Mouse (Mus musculus) forebrain, embryonic 11.5 days (tissue): ENCODE results near the gene Dkkl1. TPM values are rescaled to one million over a fixed set of nuclear protein-coding genes. Genes with fewer than 3 reads are reported as not detected.
A peak's percentile ranks its signal among the peaks of the same experiment; 100 is the strongest.

Source experiments
- ATAC-seq: fragments of 200-750 bp; cut with Nextera tagmentation; replicated peaks from 2 replicates; pipeline ENCODE4 v1.8.0; 2017; ENCODE audit warnings: moderate TSS enrichment; ENCODE audit not compliant: low FRiP score
- DNase-seq: peaks from one replicate; pipeline ENCODE4 v3.0.0-alpha.2; 2017; ENCODE audit warnings: low spot score
- H3K27ac ChIP-seq: fragments of 300-500 bp; sonication (generic); 2 replicates; pipeline ENCODE4 v1.5.1; 2014; ENCODE audit warnings: low read depth, low read length
- H3K27me3 ChIP-seq: fragments of 300-500 bp; sonication (generic); 2 replicates; pipeline ENCODE4 v1.6.1; 2014; ENCODE audit warnings: mild to moderate bottlenecking, low read length, mixed read lengths; ENCODE audit not compliant: control insufficient read depth, insufficient read depth
- H3K36me3 ChIP-seq: fragments of 300-500 bp; sonication (generic); 2 replicates; pipeline ENCODE4 v1.6.1; 2014; ENCODE audit warnings: mild to moderate bottlenecking, low read length, moderate library complexity, mixed read lengths; ENCODE audit not compliant: control insufficient read depth, insufficient read depth
- H3K4me1 ChIP-seq: fragments of 300-500 bp; sonication (generic); replicated peaks from 2 replicates; pipeline ENCODE4 v1.6.1; 2014; ENCODE audit warnings: low read length, mixed read lengths; ENCODE audit not compliant: control insufficient read depth, insufficient read depth
- H3K4me2 ChIP-seq: fragments of 300-500 bp; sonication (generic); 2 replicates; pipeline ENCODE4 v1.6.1; 2014; ENCODE audit warnings: low read depth, mild to moderate bottlenecking, low read length, moderate library complexity, mixed read lengths; ENCODE audit not compliant: severe bottlenecking
- H3K4me3 ChIP-seq: fragments of 300-500 bp; sonication (generic); 2 replicates; pipeline ENCODE4 v1.5.1; 2014; ENCODE audit warnings: low read depth, low read length
- H3K9ac ChIP-seq: fragments of 300-500 bp; sonication (generic); 2 replicates; pipeline ENCODE4 v1.6.1; 2014; ENCODE audit warnings: low read length
- H3K9me3 ChIP-seq: fragments of 300-500 bp; sonication (generic); 2 replicates; pipeline ENCODE4 v1.6.1; 2016; ENCODE audit warnings: low read length, mixed read lengths; ENCODE audit not compliant: control insufficient read depth
- WGBS: fragments of 180-500 bp; shearing (Covaris S2); extraction: QIAGEN DNeasy Blood & Tissue Kit; methylation state at CpG from one replicate; pipeline ENCODE4 v1.1.7; 2014; 5-methylcytosine and 5-hydroxymethylcytosine counted together
- polyA plus RNA-seq: library from polyadenylated mRNA; unstranded; fragments of >200 nt; fragmentation: Nextera tagmentation; extraction: Ambion mirVana; gene quantifications from 2 replicates; pipeline ENCODE4 v1.2.1, GENCODE M21; 2014

Dkkl1 gene
- polyA plus RNA-seq, 1 experiment from 2014 or later: 0.48 TPM

- peaks cover 21% of the 10 kb centered on the region; the same call in 1 of the 2 replicates for H3K4me1 ChIP-seq
- no peak for ATAC-seq
- no peak overlapping the region for H3K4me3 ChIP-seq
- H3K4me2 ChIP-seq: no peak overlapping the region
- no peak overlapping the region for H3K9ac ChIP-seq
- WGBS: 75% methylated on average over 13 of the region's 13 CpGs
- H3K27ac ChIP-seq: no peak overlapping the region; the same call in 1 of the 2 replicates
- H3K27me3 ChIP-seq: peaks cover 8% of the 10 kb centered on the region
- peak; percentile 51 for DNase-seq
- no peaks in the 10 kb centered on the region for H3K9me3 ChIP-seq
- H3K36me3 ChIP-seq: peaks cover 21% of the 10 kb centered on the region
Observed at GRCm38 (mm10) chr7:45232716-45233465, 20.9 kb upstream of the Dkkl1 start.

GRCm38 (mm10) chr7:45231941-45232340 is 20.0 kb upstream of the Dkkl1 start:
- ATAC-seq (no peak), DNase-seq (no peak)
- H3K4me2 ChIP-seq: no peak overlapping the region
- peaks cover 6% of the 10 kb centered on the region; the same call in 1 of the 2 replicates for H3K27me3 ChIP-seq
- H3K4me3 ChIP-seq: no peak overlapping the region
- no peak overlapping the region for H3K27ac ChIP-seq
- 90% methylated on average over 11 of the region's 11 CpGs for WGBS
- H3K4me1 ChIP-seq: peaks cover 21% of the 10 kb centered on the region; the same call in 1 of the 2 replicates
- no peaks in the 10 kb centered on the region for H3K9me3 ChIP-seq
- H3K9ac ChIP-seq: no peak overlapping the region
- peaks cover 21% of the 10 kb centered on the region for H3K36me3 ChIP-seq

- Histone ChIP-seq H3K4me3 (no peak overlapping the region), H3K36me3 (peaks cover 21% of the 10 kb centered on the region), H3K27me3 (peaks cover 4% of the 10 kb centered on the region; the same call in 1 of the 2 replicates), H3K4me1 (peaks cover 21% of the 10 kb centered on the region; the same call in 1 of the 2 replicates), H3K27ac (no peak overlapping the region), H3K9me3 (no peaks in the 10 kb centered on the region), H3K9ac (no peak overlapping the region), H3K4me2 (no peak overlapping the region)
- ATAC-seq (no peak), DNase-seq (peak; percentile 52)
- WGBS: 93% methylated on average over 12 of the region's 12 CpGs
Observed at GRCm38 (mm10) chr7:45231192-45231591, 19.2 kb upstream of the Dkkl1 start.

GRCm38 (mm10) chr7:45229459-45230203 is 17.7 kb upstream of the Dkkl1 start:
- peaks cover 34% of the 10 kb centered on the region for H3K36me3 ChIP-seq
- H3K9me3 ChIP-seq: no peaks in the 10 kb centered on the region
- 92% methylated on average over 7 of the region's 7 CpGs for WGBS
- no peak for ATAC-seq
- H3K4me1 ChIP-seq: peaks cover 13% of the 10 kb centered on the region; the same call in 1 of the 2 replicates
- DNase-seq: peak; percentile 45
- no peak overlapping the region for H3K4me2 ChIP-seq
- H3K9ac ChIP-seq: no peak overlapping the region
- no peak overlapping the region for H3K27ac ChIP-seq
- no peak overlapping the region for H3K4me3 ChIP-seq
- no peaks in the 10 kb centered on the region for H3K27me3 ChIP-seq

- H3K4me2 ChIP-seq: no peak overlapping the region
- no peaks in the 10 kb centered on the region for H3K9me3 ChIP-seq
- H3K36me3 ChIP-seq: peaks cover 37% of the 10 kb centered on the region
- no peak overlapping the region for H3K9ac ChIP-seq
- H3K27me3 ChIP-seq: no peaks in the 10 kb centered on the region
- WGBS: 95% methylated on average over 8 of the region's 8 CpGs
- no peak for ATAC-seq
- H3K4me3 ChIP-seq: no peak overlapping the region
- peak; percentile 45 for DNase-seq
- peaks cover 9% of the 10 kb centered on the region; the same call in 1 of the 2 replicates for H3K4me1 ChIP-seq
- no peak overlapping the region for H3K27ac ChIP-seq
Observed at GRCm38 (mm10) chr7:45229046-45229445, 17.1 kb upstream of the Dkkl1 start.

GRCm38 (mm10) chr7:45228548-45228947 is 16.6 kb upstream of the Dkkl1 start:
- Histone ChIP-seq H3K4me1 (peaks cover 4% of the 10 kb centered on the region; the same call in 1 of the 2 replicates), H3K27me3 (no peaks in the 10 kb centered on the region), H3K27ac (no peak overlapping the region), H3K4me2 (no peak overlapping the region), H3K9ac (no peak overlapping the region), H3K36me3 (peaks cover 40% of the 10 kb centered on the region), H3K9me3 (no peaks in the 10 kb centered on the region), H3K4me3 (no peak overlapping the region)
- 96% methylated on average over 18 of the region's 18 CpGs for WGBS
- peak; percentile 46 for DNase-seq
- no peak for ATAC-seq

GRCm38 (mm10) chr7:45226421-45226820 is 14.5 kb upstream of the Dkkl1 start:
- no peak for ATAC-seq

GRCm38 (mm10) chr7:45224826-45225225 is 12.9 kb upstream of the Dkkl1 start:
- Histone ChIP-seq H3K27ac (no peak overlapping the region), H3K4me2 (no peak overlapping the region), H3K4me1 (no peaks in the 10 kb centered on the region), H3K27me3 (no peaks in the 10 kb centered on the region), H3K4me3 (no peak overlapping the region), H3K36me3 (peaks cover 50% of the 10 kb centered on the region), H3K9ac (no peak overlapping the region), H3K9me3 (no peaks in the 10 kb centered on the region)
- DNase-seq (no peak), ATAC-seq (no peak)
- 95% methylated on average over 7 of the region's 7 CpGs for WGBS

More at GRCm38 (mm10) chr7:45226421-45226820, 14.5 kb upstream of the Dkkl1 start:
- 96% methylated on average over 5 of the region's 5 CpGs for WGBS
- H3K27ac ChIP-seq: no peak overlapping the region
- no peaks in the 10 kb centered on the region for H3K4me1 ChIP-seq
- H3K9me3 ChIP-seq: no peaks in the 10 kb centered on the region
- H3K4me2 ChIP-seq: no peak overlapping the region
- peaks cover 46% of the 10 kb centered on the region for H3K36me3 ChIP-seq
- H3K9ac ChIP-seq: no peak overlapping the region
- H3K27me3 ChIP-seq: no peaks in the 10 kb centered on the region
- no peak overlapping the region for H3K4me3 ChIP-seq
- DNase-seq: no peak
